Mouse (Mus musculus): ENCODE results near the gene Zfp59. TPM values are rescaled to one million over a fixed set of nuclear protein-coding genes. Genes with fewer than 3 reads are reported as not detected.
"Not testable (repeated sequence)": the region's sequence is repeated elsewhere in the genome, so short reads cannot be mapped to it uniquely, and the experiment has no call there.

The Zfp59 gene
- polyA plus RNA-seq, 1 experiment from 2014 or later: 10.1 TPM

GRCm38 (mm10) chr7:27822611-27823010, 15.8 kb upstream of the Zfp59 start:
- peaks cover 17% of the 10 kb centered on the region for H3K9me3 ChIP-seq
- H3K27ac ChIP-seq (replicated peaks): no peak overlapping the region
- no peaks in the 10 kb centered on the region for H3K4me1 ChIP-seq
- no peaks in the 10 kb centered on the region for H3K27me3 ChIP-seq (replicated peaks; ENCODE audit: low read depth, poor library complexity, severe bottlenecking)
- peaks cover 49% of the 10 kb centered on the region for H3K36me3 ChIP-seq (replicated peaks)
- H3K4me3 ChIP-seq: no peak overlapping the region
- DNase-seq (ENCODE audit: low spot score): no peak

DNA sequence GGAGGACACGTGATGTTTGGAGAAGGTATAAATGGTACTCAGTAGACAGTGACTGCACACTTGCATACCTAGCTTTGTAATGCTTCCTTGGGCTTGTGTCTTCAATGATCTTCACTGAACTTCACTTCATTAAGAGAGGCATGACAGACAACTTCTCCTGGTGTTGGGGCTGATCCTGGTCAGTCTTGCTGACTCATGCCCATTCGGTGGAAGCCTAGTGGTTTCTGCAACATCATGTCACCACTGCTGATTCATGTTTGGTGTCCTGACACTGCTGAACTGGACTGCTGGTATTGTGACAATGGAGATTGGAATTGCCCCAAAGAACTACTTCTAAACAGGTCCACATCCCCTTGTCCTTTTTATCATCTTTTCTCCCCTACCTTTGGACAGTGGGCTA, 4.3 kb upstream of the Zfp59 start:
- WGBS: 84% methylated on average over 2 of the region's 2 CpGs

GRCm38 (mm10) chr7:27837896-27838295, 511 bp upstream of the Zfp59 start:
- peaks cover 9% of the 10 kb centered on the region for H3K4me1 ChIP-seq
- no peaks in the 10 kb centered on the region for H3K36me3 ChIP-seq (replicated peaks)
- 35% methylated on average over 6 of the region's 6 CpGs for WGBS
- H3K4me3 ChIP-seq: peak overlapping the region; percentile 71
- no peak for DNase-seq (ENCODE audit: low spot score)
- no peaks in the 10 kb centered on the region for H3K27me3 ChIP-seq (replicated peaks; ENCODE audit: low read depth, poor library complexity, severe bottlenecking)
- H3K9me3 ChIP-seq: no peaks in the 10 kb centered on the region
- peak overlapping the region; percentile 86 for H3K27ac ChIP-seq (replicated peaks)

More for the DNA sequence above, 4.3 kb upstream of the Zfp59 start:
- Histone ChIP-seq H3K27me3 (replicated peaks; ENCODE audit: low read depth, poor library complexity, severe bottlenecking) (no peaks in the 10 kb centered on the region), H3K36me3 (replicated peaks) (no peaks in the 10 kb centered on the region), H3K4me3 (no peak overlapping the region), H3K27ac (replicated peaks) (no peak overlapping the region), H3K9me3 (no peaks in the 10 kb centered on the region), H3K4me1 (peaks cover 5% of the 10 kb centered on the region)
- DNase-seq (ENCODE audit: low spot score): no peak

DNA sequence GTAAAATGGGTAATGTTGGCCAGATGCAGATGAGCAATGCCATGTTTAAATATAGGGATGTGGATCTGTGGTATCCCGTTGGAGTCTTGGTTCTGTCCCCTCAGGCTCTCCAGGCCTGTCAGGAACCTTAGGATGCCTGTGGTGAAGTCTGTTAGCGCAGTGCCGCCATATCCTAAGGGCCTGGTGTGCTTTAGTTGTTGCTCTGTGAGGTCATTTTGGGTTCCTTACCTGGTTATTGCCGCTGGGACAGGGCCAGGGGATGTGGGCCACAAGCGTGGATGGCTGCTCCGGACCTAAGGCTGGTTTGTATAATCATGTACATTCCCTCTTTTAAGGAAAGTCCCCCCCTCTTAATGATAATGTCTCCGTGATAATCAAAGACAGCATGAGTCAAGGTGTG, 1.2 kb downstream of the Zfp59 start:
- H3K4me1 ChIP-seq: peaks cover 9% of the 10 kb centered on the region
- H3K27me3 ChIP-seq (replicated peaks; ENCODE audit: low read depth, poor library complexity, severe bottlenecking): no peaks in the 10 kb centered on the region
- WGBS: 95% methylated on average over 7 of the region's 7 CpGs
- H3K4me3 ChIP-seq: peak overlapping the region; percentile 71
- DNase-seq (ENCODE audit: low spot score): no peak
- H3K9me3 ChIP-seq: no peaks in the 10 kb centered on the region
- H3K27ac ChIP-seq (replicated peaks): no peak overlapping the region
- H3K36me3 ChIP-seq (replicated peaks): peaks cover 4% of the 10 kb centered on the region

DNA sequence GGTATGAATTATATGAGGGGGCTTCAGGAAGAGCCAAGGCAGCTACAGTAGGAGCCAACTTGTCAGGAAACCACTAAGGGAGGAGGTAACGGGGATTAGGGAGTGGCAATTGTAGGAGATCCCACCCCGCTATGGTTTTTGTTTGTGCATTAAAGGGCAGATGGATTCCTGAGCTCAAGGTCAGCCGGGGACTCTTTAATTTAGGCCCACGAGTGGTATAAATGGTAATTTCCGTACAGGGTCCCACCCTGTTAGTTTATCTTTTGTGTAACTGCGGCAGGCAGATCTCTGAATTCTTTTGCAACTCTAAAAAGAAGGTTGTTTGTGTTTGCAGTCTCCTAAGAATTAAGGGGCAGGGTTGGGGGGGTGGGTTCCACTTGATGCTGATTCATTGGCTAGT, 1.7 kb downstream of the Zfp59 start:
- 90% methylated on average over 6 of the region's 6 CpGs for WGBS
- H3K4me1 ChIP-seq: peaks cover 9% of the 10 kb centered on the region
- H3K36me3 ChIP-seq (replicated peaks): peaks cover 9% of the 10 kb centered on the region
- no peaks in the 10 kb centered on the region for H3K9me3 ChIP-seq
- no peak overlapping the region for H3K27ac ChIP-seq (replicated peaks)
- H3K27me3 ChIP-seq (replicated peaks; ENCODE audit: low read depth, poor library complexity, severe bottlenecking): no peaks in the 10 kb centered on the region
- no peak overlapping the region for H3K4me3 ChIP-seq
- no peak for DNase-seq (ENCODE audit: low spot score)

DNA sequence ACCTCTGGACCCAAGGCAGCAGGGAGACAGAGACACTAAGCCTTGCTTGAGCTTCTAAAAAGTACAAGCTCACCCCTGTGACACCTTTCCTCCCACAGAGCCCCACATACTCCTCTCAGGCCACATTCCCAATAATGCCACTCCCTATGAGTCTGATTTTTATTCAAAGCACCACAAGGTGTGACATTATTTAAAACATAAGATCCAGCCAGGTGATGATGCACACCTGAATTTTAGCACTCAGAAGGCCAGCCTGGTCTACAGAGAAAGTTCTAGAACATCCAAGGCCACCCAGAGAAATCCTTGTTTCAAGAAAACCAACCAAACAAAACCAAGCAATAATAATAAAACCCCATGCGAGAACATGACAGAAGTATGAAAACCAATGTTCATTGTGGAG, 18.8 kb downstream of the Zfp59 start, which contains the start of gene Zfp607a:
Gene Zfp607a, plus strand, starts transcription at position 301 of the 400 bp plus-strand sequence.
- no peak within 1 kb of the TSS for H3K4me3 ChIP-seq
- peaks cover 46% of the 10 kb centered on the region for H3K36me3 ChIP-seq (replicated peaks)
- 95% methylated on average over 1 of the region's 1 CpGs for WGBS
- DNase-seq (ENCODE audit: low spot score): no peak
- H3K27ac ChIP-seq (replicated peaks): no peak within 1 kb of the TSS
- H3K9me3 ChIP-seq: no peaks in the 10 kb centered on the region
- no peaks in the 10 kb centered on the region for H3K27me3 ChIP-seq (replicated peaks; ENCODE audit: low read depth, poor library complexity, severe bottlenecking)
- H3K4me1 ChIP-seq: peaks cover 15% of the 10 kb centered on the region

GRCm38 (mm10) chr7:27859301-27860251, 21.2 kb downstream of the Zfp59 start:
- Histone ChIP-seq H3K27ac (replicated peaks) (peak overlapping the region; percentile 86; the same call in 1 of the 2 replicates), H3K27me3 (replicated peaks; ENCODE audit: low read depth, poor library complexity, severe bottlenecking) (no peaks in the 10 kb centered on the region), H3K36me3 (replicated peaks) (peaks cover 38% of the 10 kb centered on the region), H3K4me3 (peak overlapping the region; percentile 72), H3K9me3 (no peaks in the 10 kb centered on the region), H3K4me1 (peaks cover 15% of the 10 kb centered on the region)
- 38% methylated on average over 10 of the region's 10 CpGs for WGBS
- DNase-seq (ENCODE audit: low spot score): peak; percentile 11

GRCm38 (mm10) chr7:27860396-27861235, 22.2 kb downstream of the Zfp59 start:
- Histone ChIP-seq H3K27ac (replicated peaks) (peak overlapping the region; percentile 86), H3K9me3 (no peaks in the 10 kb centered on the region), H3K4me1 (peaks cover 15% of the 10 kb centered on the region), H3K4me3 (peak overlapping the region; percentile 72), H3K27me3 (replicated peaks; ENCODE audit: low read depth, poor library complexity, severe bottlenecking) (no peaks in the 10 kb centered on the region), H3K36me3 (replicated peaks) (peaks cover 38% of the 10 kb centered on the region)
- 2% methylated on average over 22 of the region's 22 CpGs for WGBS
- peak; percentile 77 for DNase-seq (ENCODE audit: low spot score)

DNA sequence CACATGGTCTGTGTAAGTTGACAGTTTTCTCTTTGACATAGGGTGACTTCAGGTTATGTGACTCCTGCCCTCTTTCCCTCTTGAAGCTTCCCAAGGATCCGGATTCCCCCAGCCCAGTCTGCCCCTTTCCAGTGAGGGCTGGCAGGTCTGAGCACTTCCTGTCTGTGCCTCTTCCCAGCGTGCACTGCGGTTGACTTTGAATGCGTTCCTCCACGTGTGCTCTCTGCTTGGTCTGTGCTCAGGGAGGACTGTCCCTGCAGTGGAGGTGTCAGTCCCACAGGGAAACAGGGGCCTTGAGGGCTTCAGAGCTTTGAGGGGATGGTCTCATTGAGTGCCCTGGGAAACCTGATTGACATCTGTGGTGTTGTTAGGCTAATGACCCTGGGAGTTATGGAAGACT, 24.2 kb downstream of the Zfp59 start:
- not testable (repeated sequence) for H3K4me3 ChIP-seq; DNase-seq (ENCODE audit: low spot score); H3K9me3 ChIP-seq; H3K27me3 ChIP-seq (replicated peaks; ENCODE audit: low read depth, poor library complexity, severe bottlenecking); H3K27ac ChIP-seq (replicated peaks)
- Histone ChIP-seq H3K4me1 (peaks cover 15% of the 10 kb centered on the region), H3K36me3 (replicated peaks) (peaks cover 40% of the 10 kb centered on the region)
- WGBS: 85% methylated on average over 5 of the region's 5 CpGs

DNA sequence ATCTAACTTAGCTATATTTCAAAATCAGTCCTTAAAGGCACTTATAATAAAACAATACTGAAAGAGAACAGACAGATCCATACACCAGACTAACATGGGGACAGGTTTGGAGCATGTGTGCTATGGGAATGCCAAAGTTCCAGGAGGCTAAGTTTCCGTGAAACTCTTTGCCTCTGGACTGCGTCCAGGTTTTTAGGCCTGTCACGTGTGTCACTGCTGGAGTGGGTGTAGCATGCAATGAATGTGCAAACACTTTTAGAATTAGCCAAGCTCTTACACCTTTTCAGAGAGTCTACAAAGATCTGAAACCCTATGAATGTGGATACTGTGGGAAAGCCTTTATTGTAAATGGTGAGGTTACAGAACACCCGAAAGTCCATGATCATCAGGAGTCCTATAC, 43.3 kb downstream of the Zfp59 start:
- Histone ChIP-seq H3K4me3 (no peak overlapping the region), H3K27me3 (replicated peaks; ENCODE audit: low read depth, poor library complexity, severe bottlenecking) (no peaks in the 10 kb centered on the region), H3K4me1 (no peaks in the 10 kb centered on the region), H3K27ac (replicated peaks) (no peak overlapping the region), H3K36me3 (replicated peaks) (peaks cover 70% of the 10 kb centered on the region), H3K9me3 (peaks cover 15% of the 10 kb centered on the region)
- no peak for DNase-seq (ENCODE audit: low spot score)
- WGBS: 96% methylated on average over 4 of the region's 4 CpGs

DNA sequence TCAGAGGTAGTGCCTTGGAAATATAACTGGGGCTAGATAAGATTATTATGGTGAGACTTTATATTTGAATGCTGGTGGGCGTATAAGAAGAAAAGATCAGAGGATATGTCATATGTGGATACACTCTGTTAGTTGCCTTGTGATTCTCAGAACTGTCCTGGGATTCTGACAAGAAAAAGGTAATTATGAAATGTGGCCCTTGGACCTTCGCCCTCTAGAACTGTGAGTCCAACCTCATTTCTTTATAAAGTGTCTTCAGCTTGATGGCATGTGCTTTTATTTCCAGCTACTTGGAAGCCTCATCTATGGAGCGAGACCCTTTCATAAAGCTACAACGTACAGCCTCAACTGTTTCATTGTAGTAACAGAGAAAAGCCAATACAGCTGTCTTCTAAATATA, 62.2 kb downstream of the Zfp59 start:
- 88% methylated on average over 4 of the region's 4 CpGs for WGBS

GRCm38 (mm10) chr7:27905061-27905848, 66.8 kb downstream of the Zfp59 start:
- no peaks in the 10 kb centered on the region for H3K27me3 ChIP-seq (replicated peaks; ENCODE audit: low read depth, poor library complexity, severe bottlenecking)
- DNase-seq (ENCODE audit: low spot score): peak; percentile 13
- WGBS: 71% methylated on average over 11 of the region's 11 CpGs
- no peaks in the 10 kb centered on the region for H3K4me1 ChIP-seq
- peaks cover 14% of the 10 kb centered on the region for H3K36me3 ChIP-seq (replicated peaks)
- no peak overlapping the region for H3K4me3 ChIP-seq
- H3K9me3 ChIP-seq: no peaks in the 10 kb centered on the region; the same call in 1 of the 2 replicates
- no peak overlapping the region for H3K27ac ChIP-seq (replicated peaks)

More for the DNA sequence above, 62.2 kb downstream of the Zfp59 start:
- Histone ChIP-seq H3K4me1 (no peaks in the 10 kb centered on the region), H3K27me3 (replicated peaks; ENCODE audit: low read depth, poor library complexity, severe bottlenecking) (no peaks in the 10 kb centered on the region), H3K9me3 (no peaks in the 10 kb centered on the region; the same call in 1 of the 2 replicates), H3K27ac (replicated peaks) (no peak overlapping the region), H3K36me3 (replicated peaks) (no peaks in the 10 kb centered on the region), H3K4me3 (no peak overlapping the region)
- DNase-seq (ENCODE audit: low spot score): no peak
